Mouse (Mus musculus): ENCODE data around the gene Kin.

Gene Kin
- long read RNA-seq, experiment 1, transcript Kin-201 (5 exons, 1,472 nt) = major isoform, 13 of 13 reads
- long read RNA-seq, experiment 1, partial matches to known transcripts = 0 of 13 reads
- long read RNA-seq, experiment 1, other reads (novel, unspliced or antisense) = 0 of 13 reads
- long read RNA-seq, experiment 2, transcript Kin-201 (5 exons, 1,472 nt) = major isoform, 12 of 12 reads
- long read RNA-seq, experiment 2, partial matches to known transcripts = 0 of 12 reads
- long read RNA-seq, experiment 2, other reads (novel, unspliced or antisense) = 0 of 12 reads

- intact Hi-C loops (cut with DNase I) = no loop called here
These were observed at the start of gene Kin, which contains the start of gene Atp5c1 for GRCm38 (mm10) chr2:10080310-10081010. Gene Kin, plus strand, starts transcription at chr2:10080593. Gene Atp5c1, minus strand, starts transcription at chr2:10080510.

GRCm38 (mm10) chr2:10033684-10034083, 46.7 kb upstream of the Kin start:
- intact Hi-C loops (cut with DNase I) = no loop called here

- intact Hi-C loops (cut with DNase I) = no loop called here
These were observed 45.4 kb upstream of the Kin start for GRCm38 (mm10) chr2:10034976-10035375.

GRCm38 (mm10) chr2:10047758-10048436, 32.5 kb upstream of the Kin start:
- intact Hi-C loops (cut with DNase I) = loop anchor here (5.0 kb wide), 1 partner anchor 39 kb away; no protein-coding TSS in a partner anchor

- intact Hi-C loops (cut with DNase I) = loop anchor here (5.0 kb wide), 1 partner anchor 39 kb away; no protein-coding TSS in a partner anchor
These were observed 31.9 kb upstream of the Kin start, which contains the start of gene Taf3 for GRCm38 (mm10) chr2:10048461-10048860. Gene Taf3, minus strand, starts transcription at chr2:10048596.

- intact Hi-C loops (cut with DNase I) = loop anchor here (5.0 kb wide), 1 partner anchor 38 kb away; no protein-coding TSS in a partner anchor
These were observed 30.9 kb upstream of the Kin start for GRCm38 (mm10) chr2:10049456-10049855.

- intact Hi-C loops (cut with DNase I) = no loop called here
These were observed 29.5 kb upstream of the Kin start for GRCm38 (mm10) chr2:10050878-10051277.

GRCm38 (mm10) chr2:10051996-10052395, 28.4 kb upstream of the Kin start:
- intact Hi-C loops (cut with DNase I) = no loop called here

GRCm38 (mm10) chr2:10058836-10059235, 21.6 kb upstream of the Kin start:
- intact Hi-C loops (cut with DNase I) = no loop called here

GRCm38 (mm10) chr2:10071751-10072150, 8.6 kb upstream of the Kin start:
- intact Hi-C loops (cut with DNase I) = no loop called here

GRCm38 (mm10) chr2:10074470-10074869, 5.9 kb upstream of the Kin start:
- intact Hi-C loops (cut with DNase I) = no loop called here

GRCm38 (mm10) chr2:10076675-10077074, 3.7 kb upstream of the Kin start:
- intact Hi-C loops (cut with DNase I) = no loop called here

- intact Hi-C loops (cut with DNase I) = no loop called here
These were observed 566 bp upstream of the Kin start for GRCm38 (mm10) chr2:10079745-10080309.

- intact Hi-C loops (cut with DNase I) = no loop called here
These were observed 1.2 kb downstream of the Kin start for GRCm38 (mm10) chr2:10081453-10082080.

- intact Hi-C loops (cut with DNase I) = no loop called here
These were observed 2.3 kb downstream of the Kin start for GRCm38 (mm10) chr2:10082737-10083136.

GRCm38 (mm10) chr2:10087256-10087850, 7.0 kb downstream of the Kin start:
- intact Hi-C loops (cut with DNase I) = loop anchor here (5.0 kb wide), 1 partner anchor 40 kb away; the partner anchor contains the start of gene Taf3

- intact Hi-C loops (cut with DNase I) = no loop called here
These were observed 14.1 kb downstream of the Kin start for GRCm38 (mm10) chr2:10094327-10095100.

- intact Hi-C loops (cut with DNase I) = no loop called here
These were observed 18.3 kb downstream of the Kin start for GRCm38 (mm10) chr2:10098598-10099215.

GRCm38 (mm10) chr2:10100471-10100870, 20.1 kb downstream of the Kin start:
- intact Hi-C loops (cut with DNase I) = loop anchor here (5.0 kb wide), 1 partner anchor 42 kb away; no protein-coding TSS in a partner anchor

Measured in adrenal gland (tissue).